Mouse (Mus musculus) adrenal gland, adult 8-10 months (tissue): ENCODE results near the gene Grin3b. TPM values are rescaled to one million over a fixed set of nuclear protein-coding genes. Genes with fewer than 3 reads are reported as not detected.

Source experiments
- DNase-seq: peaks from one replicate; pipeline ENCODE4 v3.0.0; 2022
- total RNA-seq, 4 experiments: library from RNA; stranded (reverse); gene quantifications; 2 replicates each; pipeline ENCODE4 v1.2.4; 2022

Grin3b gene
- total RNA-seq: 1 to 10 TPM in 1 of 4 experiments, under 1 TPM in 1, not detected in 2; 0.83 to 1.4 TPM

- DNase-seq: no peak
These were observed at the start of gene Grin3b for GRCm38 (mm10) chr10:79970415-79971182. Gene Grin3b, plus strand, starts transcription at chr10:79970715.

DNA sequence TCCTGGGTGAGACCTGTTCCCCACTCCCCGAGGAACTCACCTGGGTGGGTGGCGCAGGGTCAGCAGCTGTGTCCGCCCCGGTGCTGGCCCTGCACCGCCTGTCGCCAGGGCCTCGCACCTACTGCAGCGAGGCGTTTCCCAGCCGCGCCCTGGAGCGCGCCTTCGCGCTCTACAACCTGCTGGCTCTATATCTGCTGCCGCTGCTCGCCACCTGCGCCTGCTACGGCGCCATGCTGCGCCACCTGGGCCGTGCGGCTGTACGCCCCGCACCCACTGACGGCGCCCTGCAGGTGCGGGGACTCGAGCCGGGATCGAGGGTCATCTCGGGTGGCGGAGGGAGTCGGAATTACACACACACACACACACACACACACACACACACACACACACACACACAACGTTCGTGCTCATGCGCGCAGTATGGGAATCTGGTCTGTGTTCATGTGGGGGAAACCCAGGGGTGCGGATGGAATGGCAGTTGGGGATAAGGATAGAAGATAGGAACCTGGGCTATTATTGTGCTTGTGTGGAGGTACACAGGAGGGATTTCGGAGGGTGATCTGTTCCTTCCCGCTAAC lies 49.5 kb upstream of the Grin3b start, which contains the start of gene R3hdm4:
Gene R3hdm4 (minus strand): TSS at position 251 of the 578 bp plus-strand sequence.
- no peak for DNase-seq

DNA sequence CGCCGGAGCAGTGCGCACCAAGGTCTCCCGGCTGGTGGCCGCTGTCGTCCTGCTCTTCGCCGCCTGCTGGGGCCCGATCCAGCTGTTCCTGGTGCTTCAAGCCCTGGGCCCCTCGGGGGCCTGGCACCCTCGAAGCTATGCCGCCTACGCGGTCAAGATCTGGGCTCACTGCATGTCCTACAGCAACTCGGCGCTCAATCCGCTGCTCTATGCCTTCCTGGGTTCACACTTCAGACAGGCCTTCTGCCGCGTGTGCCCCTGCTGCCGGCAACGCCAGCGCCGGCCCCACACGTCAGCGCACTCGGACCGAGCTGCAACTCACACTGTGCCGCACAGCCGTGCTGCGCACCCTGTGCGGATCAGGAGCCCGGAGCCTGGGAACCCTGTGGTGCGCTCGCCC lies 48.9 kb upstream of the Grin3b start:
- no peak for DNase-seq

GRCm38 (mm10) chr10:79924998-79925784 lies 45.3 kb upstream of the Grin3b start:
- peak; percentile 85 for DNase-seq

DNA sequence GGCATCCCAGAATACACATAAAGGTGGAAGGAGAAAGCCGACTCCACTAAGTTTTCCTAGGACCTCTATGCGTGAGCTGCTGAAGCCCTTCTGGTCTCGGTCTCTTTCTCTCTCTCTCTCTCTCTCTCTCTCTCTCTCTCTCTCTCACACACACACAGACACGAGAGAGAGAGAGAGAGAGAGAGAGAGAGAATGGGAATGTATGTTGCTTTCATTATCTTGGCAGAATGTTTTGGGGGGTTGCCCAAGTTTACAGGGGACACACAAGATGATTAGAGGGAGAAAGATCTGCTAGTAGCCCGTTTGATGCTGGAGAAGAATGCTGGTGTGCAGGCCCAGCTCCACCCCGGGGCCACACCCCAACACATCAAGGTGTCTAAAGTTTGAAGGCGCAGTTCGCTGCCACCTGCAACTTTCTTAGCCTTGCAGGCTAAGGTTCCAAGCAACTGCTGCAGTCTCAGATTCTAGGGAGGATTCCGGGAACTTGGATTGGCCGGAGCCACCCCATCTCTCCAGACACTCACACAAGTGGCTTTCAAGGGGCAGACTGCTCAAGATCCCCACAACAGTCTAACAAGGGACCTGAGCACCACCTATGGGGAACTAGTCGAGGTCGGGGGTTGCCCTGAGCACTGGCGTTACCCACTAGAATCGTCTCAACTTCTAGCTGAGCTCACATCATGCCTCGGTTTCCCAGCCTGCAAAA lies 44.6 kb upstream of the Grin3b start:
- DNase-seq: no peak

DNA sequence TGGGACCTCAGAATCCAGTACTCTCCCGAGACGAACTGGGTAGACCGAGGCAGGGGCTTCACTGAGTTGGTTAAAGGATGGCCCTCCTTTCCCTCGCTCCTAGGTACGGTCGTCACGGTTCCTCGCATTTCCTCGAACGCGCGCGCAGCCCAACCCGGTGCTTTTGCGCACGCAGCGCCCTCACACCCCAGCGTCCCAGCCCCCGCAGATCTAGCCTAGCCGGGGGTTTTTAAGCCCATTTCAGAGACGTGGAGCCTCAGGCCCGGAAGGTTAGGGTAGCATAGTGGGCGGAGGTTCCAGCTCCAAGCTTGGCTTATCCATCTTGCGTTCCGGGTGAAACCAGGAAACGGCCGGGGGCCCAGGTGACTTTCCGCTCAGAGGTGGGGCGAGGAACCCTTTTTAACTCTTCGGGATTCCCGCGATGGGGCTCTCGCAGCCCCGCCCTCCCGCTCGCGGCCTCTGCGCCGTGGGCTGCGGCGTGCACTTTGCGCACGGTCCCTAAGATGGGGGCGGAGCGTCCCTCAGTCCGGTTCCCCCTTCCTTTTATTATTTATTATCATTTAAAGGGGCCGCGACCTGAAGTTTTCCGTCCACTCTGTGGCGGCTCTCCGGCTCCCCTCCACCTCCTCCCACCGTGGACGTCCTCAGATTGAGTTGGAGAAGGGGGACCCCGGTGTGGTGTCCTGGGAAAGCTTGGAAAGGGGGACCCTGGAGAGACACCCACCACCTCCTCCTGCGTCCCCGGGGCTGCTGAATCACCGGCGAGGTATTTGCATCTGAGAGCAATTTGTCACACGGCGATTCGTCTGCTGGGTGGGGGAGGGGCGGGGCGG lies 43.8 kb upstream of the Grin3b start, which contains the start of gene Arid3a:
Gene Arid3a (plus strand): TSS at position 553 of the 833 bp plus-strand sequence.
- peak; percentile 80 for DNase-seq

- DNase-seq: no peak
These were observed 43.0 kb upstream of the Grin3b start for GRCm38 (mm10) chr10:79927324-79928029.

DNA sequence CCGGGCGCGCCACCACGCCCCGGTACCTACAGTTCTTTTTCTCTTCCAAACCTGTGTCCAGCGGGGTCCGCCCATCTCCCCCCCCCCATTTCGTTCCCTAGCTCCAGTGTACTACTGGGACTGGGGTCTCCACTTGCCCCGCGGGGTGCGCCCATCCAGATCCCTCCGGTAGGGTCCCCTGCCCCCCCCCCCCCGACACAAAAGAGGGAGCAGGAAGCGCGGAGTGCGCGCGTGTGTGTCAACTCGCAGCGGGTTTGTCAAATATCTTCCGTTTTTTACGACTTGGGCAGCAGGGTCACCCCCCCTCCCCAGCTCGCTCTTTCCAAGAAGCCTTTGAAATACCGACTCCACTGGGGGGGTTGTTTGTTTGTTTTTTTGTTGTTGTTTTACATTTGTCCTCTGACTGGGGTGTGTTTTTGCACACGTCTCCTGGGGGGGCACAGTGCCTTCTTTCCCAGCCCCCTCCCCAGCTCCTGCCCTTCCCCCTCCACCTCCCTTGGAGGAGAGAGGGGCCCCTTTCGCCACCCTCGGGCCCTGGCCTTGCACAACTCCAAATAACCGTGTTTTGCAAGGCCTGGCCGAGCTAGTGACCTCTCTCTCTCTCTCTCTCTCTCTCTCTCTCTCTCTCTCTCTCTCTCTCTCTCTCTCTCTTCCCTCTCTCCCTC lies 42.4 kb upstream of the Grin3b start:
- no peak for DNase-seq

GRCm38 (mm10) chr10:79928907-79929701 lies 41.4 kb upstream of the Grin3b start:
- no peak for DNase-seq

- no peak for DNase-seq
These were observed 40.3 kb upstream of the Grin3b start for GRCm38 (mm10) chr10:79929967-79930825.

DNA sequence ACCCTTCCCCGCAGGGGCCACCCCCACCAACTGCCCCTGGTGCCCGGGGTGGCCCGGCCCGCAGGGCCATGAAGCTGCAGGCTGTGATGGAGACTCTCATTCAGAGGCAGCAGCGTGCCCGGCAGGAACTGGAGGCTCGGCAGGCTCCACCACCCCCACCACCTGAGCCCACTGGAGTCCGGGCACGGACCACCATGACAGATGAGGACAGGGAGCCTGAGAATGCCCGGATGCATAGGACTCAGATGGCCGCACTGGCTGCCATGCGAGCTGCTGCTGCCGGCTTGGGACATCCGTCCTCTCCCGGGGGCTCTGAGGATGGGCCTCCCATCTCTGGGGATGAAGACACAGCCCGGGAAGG lies 39.7 kb upstream of the Grin3b start:
- DNase-seq: no peak

GRCm38 (mm10) chr10:79931797-79932196 lies 38.7 kb upstream of the Grin3b start:
- no peak for DNase-seq

DNA sequence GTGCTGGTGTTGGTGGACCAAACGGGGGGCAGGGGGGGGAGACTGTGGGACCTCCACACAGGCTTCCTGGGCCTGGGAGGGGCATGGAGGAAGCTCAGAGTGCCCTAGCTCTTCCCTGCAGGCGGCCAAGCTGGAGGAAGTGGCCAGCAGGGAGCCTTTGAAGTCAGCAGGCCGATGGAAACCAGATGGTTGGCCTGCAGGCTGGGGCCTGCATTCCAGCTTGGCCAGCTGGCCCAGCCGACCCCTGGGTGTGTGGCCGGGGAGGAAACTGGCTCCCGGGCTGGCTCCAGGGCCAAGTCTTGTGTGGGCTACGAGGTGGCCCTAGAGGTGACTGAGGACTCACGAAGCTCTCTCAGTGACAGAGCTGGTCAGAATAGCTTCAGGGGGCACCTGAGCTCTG lies 37.8 kb upstream of the Grin3b start:
- no peak for DNase-seq

- no peak for DNase-seq
These were observed 37.3 kb upstream of the Grin3b start for GRCm38 (mm10) chr10:79933145-79933679.

DNA sequence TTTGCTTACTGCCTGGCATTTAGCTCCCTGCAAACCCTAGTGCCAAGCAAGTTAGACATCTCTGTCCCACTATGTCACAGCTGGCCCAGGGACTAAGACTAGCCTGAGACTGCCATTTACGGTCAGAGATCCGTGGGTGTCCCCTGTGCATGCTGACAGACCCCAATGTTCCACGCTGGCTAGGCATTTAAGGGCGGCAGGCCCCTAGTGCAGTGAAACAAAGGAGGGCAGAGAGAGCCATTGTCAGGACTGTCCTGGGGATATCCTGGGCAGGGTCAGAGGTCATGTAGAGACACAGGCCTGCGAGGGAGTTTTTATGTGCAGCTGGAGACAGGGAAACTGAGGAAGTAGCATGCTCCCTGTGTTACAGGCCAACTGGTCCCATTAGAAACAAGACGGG lies 36.7 kb upstream of the Grin3b start:
- DNase-seq: no peak

GRCm38 (mm10) chr10:79934272-79934721 lies 36.2 kb upstream of the Grin3b start:
- peak; percentile 79 for DNase-seq

GRCm38 (mm10) chr10:79934794-79935569 lies 35.5 kb upstream of the Grin3b start:
- DNase-seq: no peak
